Mouse (Mus musculus): ENCODE measurements at regions not wholly inside any gene's neighbourhood (a gene's known extent, or its start where the extent isn't known, plus 50 kb on each side); places are given as distances from the start of the nearest gene placed in this dataset.

GRCm38 (mm10) chr2:12764510-12764909 lies 159.3 kb upstream of the Pter start:
- no peak for TF ChIP-seq CTCF (IDR thresholded peaks at IDR 0.05; ENCODE audit: low read depth)
- TF ChIP-seq EP300 (IDR thresholded peaks at IDR 0.05; ENCODE audit: low read depth): no peak

All from liver, embryonic 14.5 days (tissue).